Comparison of ENCODE assay signal across 41 mouse cellular contexts in genomic region chr4:34889812-34890185, GRCm38 (mm10). TPM values are rescaled to one million over a fixed set of nuclear protein-coding genes. Genes with fewer than 3 reads are reported as not detected.
DNase-seq lines count a peak whose midpoint lies in the region; ATAC-seq and TF ChIP-seq lines count a peak whose summit lies in the region.
"Had no signal": no experiment of that assay in that cellular context is flagged by ENCODE, and none has a peak within 500 bp of the region (broad histone marks: within the 10 kb centered on the region; RNA-seq: fewer than 3 reads in every experiment).

No protein-coding gene starts in this region.

- no peak for TF ChIP-seq RAD21 in MEL (IDR thresholded peaks at IDR 0.05; ENCODE audit: low read depth, low read length)

- H3K4me3 ChIP-seq in liver, embryonic 14.5 days (ENCODE audit: insufficient read depth in 1 of 2, low read depth in 2 of 2, low read length in 2 of 2), result no peak overlapping the region
- H3K4me3 ChIP-seq in liver, embryonic 11.5 days (ENCODE audit: low read depth, low read length), result no peak overlapping the region
- H3K4me3 ChIP-seq in MEL (ENCODE audit: control insufficient read depth in 1 of 2, insufficient read depth in 1 of 2, low read depth in 2 of 2, low read length in 2 of 2), result peak overlapping the region in 1 of 2 experiments; percentile 32; a peak in 2 of 4 replicates
- H3K4me3 ChIP-seq in liver, embryonic 15.5 days (replicated peaks), result no peak overlapping the region
- H3K4me3 ChIP-seq in kidney, adult 2 months (ENCODE audit: insufficient read depth, low read depth, low read length), result no peak overlapping the region
- H3K4me3 ChIP-seq: embryonic facial prominence, embryonic 13.5 days; gastrocnemius, adult 2 months; hindbrain, embryonic 12.5 days; layer of hippocampus, adult 2 months; limb, embryonic 10.5 days; limb, embryonic 15.5 days; lung, embryonic 15.5 days; midbrain, embryonic 10.5 days; midbrain, embryonic 15.5 days had no signal

- no peak overlapping the region for H3K9ac ChIP-seq in liver, embryonic 14.5 days (replicated peaks)
- no peak overlapping the region for H3K9ac ChIP-seq in liver, embryonic 11.5 days (ENCODE audit: low read depth, low read length)
- H3K9ac ChIP-seq in MEL (ENCODE audit: control insufficient read depth, low read depth, low read length, poor library complexity, severe bottlenecking), result no peak overlapping the region
- no peak overlapping the region for H3K9ac ChIP-seq in liver, embryonic 15.5 days
- H3K9ac ChIP-seq: embryonic facial prominence, embryonic 13.5 days; hindbrain, embryonic 12.5 days; limb, embryonic 15.5 days; lung, embryonic 15.5 days; midbrain, embryonic 15.5 days had no signal

- no peak overlapping the region for H3K27ac ChIP-seq in liver, embryonic 14.5 days
- H3K27ac ChIP-seq in liver, embryonic 11.5 days (ENCODE audit: low read depth, low read length), result no peak overlapping the region
- H3K27ac ChIP-seq in MEL (ENCODE audit: control insufficient read depth, low read depth, low read length), result no peak overlapping the region
- no peak overlapping the region for H3K27ac ChIP-seq in liver, embryonic 15.5 days (replicated peaks)
- H3K27ac ChIP-seq in kidney, adult 2 months (ENCODE audit: insufficient read depth, low read depth, low read length), result no peak overlapping the region
- H3K27ac ChIP-seq: embryonic facial prominence, embryonic 13.5 days; gastrocnemius, adult 2 months; hindbrain, embryonic 12.5 days; hindbrain, postnatal 0 days; layer of hippocampus, adult 2 months; limb, embryonic 10.5 days; limb, embryonic 15.5 days; lung, embryonic 15.5 days; midbrain, embryonic 10.5 days; midbrain, embryonic 15.5 days had no signal

- TF ChIP-seq CTCF in liver, embryonic 14.5 days (IDR thresholded peaks at IDR 0.05; ENCODE audit: low read depth), result no peak
- TF ChIP-seq CTCF in MEL (IDR thresholded peaks at IDR 0.05 in 2 of 3, conservative IDR thresholded peaks at IDR 0.05 in 1 of 3; ENCODE audit: control insufficient read depth in 1 of 3, insufficient read depth in 1 of 3, low read depth in 2 of 3, low read length in 3 of 3, poor library complexity in 1 of 3, severe bottlenecking in 1 of 3), result no peak
- TF ChIP-seq CTCF in kidney, adult 2 months (conservative IDR thresholded peaks at IDR 0.05; ENCODE audit: insufficient read depth, insufficient read length, low read depth, low read length), result no peak

- no peak for ATAC-seq in liver, embryonic 14.5 days (ENCODE audit: insufficient read depth)
- ATAC-seq in liver, embryonic 11.5 days (replicated peaks; ENCODE audit: low FRiP score), result no peak
- no peak for ATAC-seq in liver, embryonic 15.5 days (ENCODE audit: insufficient read depth)
- ATAC-seq in erythroid progenitor cell, adult 5-6 weeks (replicated peaks; ENCODE audit: low FRiP score, poor library complexity, severe bottlenecking), result no peak
- ATAC-seq: forebrain, embryonic 16.5 days; hindbrain, postnatal 0 days; midbrain, embryonic 15.5 days had no signal

- peaks cover 6 to 16% of the 10 kb centered on the region in 2 experiments for H3K4me1 ChIP-seq in liver, embryonic 14.5 days (replicated peaks; ENCODE audit: control insufficient read depth in 2 of 2, insufficient read depth in 2 of 2, low read length in 1 of 2)
- H3K4me1 ChIP-seq in liver, embryonic 11.5 days (replicated peaks; ENCODE audit: control insufficient read depth, insufficient read depth, low read length), result peaks cover 17% of the 10 kb centered on the region
- H3K4me1 ChIP-seq in MEL (ENCODE audit: control insufficient read depth in 1 of 2, insufficient read depth in 2 of 2, low read length in 2 of 2), result peaks cover 10 to 18% of the 10 kb centered on the region in 2 experiments
- H3K4me1 ChIP-seq in liver, embryonic 15.5 days (replicated peaks), result peaks cover 30% of the 10 kb centered on the region
- no peaks in the 10 kb centered on the region for H3K4me1 ChIP-seq in kidney, adult 2 months (ENCODE audit: control insufficient read depth, insufficient read depth, low read length)

- TF ChIP-seq POLR2A in MEL (IDR thresholded peaks at IDR 0.05; ENCODE audit: control insufficient read depth in 1 of 2, insufficient read depth in 1 of 2, low read depth in 1 of 2, low read length in 2 of 2, poor library complexity in 1 of 2), result no peak
- TF ChIP-seq POLR2A in kidney, adult 2 months (IDR thresholded peaks at IDR 0.05; ENCODE audit: low read depth, low read length), result no peak

- H3K9me3 ChIP-seq in liver, embryonic 14.5 days (ENCODE audit: control insufficient read depth, low read length), result no peaks in the 10 kb centered on the region
- H3K9me3 ChIP-seq in liver, embryonic 11.5 days (ENCODE audit: control insufficient read depth, low read length), result no peaks in the 10 kb centered on the region
- H3K9me3 ChIP-seq in MEL (replicated peaks; ENCODE audit: insufficient read depth, low read length), result no peaks in the 10 kb centered on the region
- H3K9me3 ChIP-seq in liver, embryonic 15.5 days (replicated peaks), result no peaks in the 10 kb centered on the region
- H3K9me3 ChIP-seq: embryonic facial prominence, embryonic 13.5 days; hindbrain, embryonic 12.5 days; limb, embryonic 10.5 days; limb, embryonic 15.5 days; lung, embryonic 15.5 days; midbrain, embryonic 10.5 days; midbrain, embryonic 15.5 days had no signal

- TF ChIP-seq EP300 in liver, embryonic 14.5 days (IDR thresholded peaks at IDR 0.05; ENCODE audit: low read depth), result no peak
- TF ChIP-seq EP300 in MEL (IDR thresholded peaks at IDR 0.05; ENCODE audit: low read depth in 1 of 2, low read length in 2 of 2), result no peak

- no peaks in the 10 kb centered on the region for H3K36me3 ChIP-seq in liver, embryonic 14.5 days (replicated peaks; ENCODE audit: control insufficient read depth, insufficient read depth, low read depth)
- no peaks in the 10 kb centered on the region for H3K36me3 ChIP-seq in liver, embryonic 11.5 days (ENCODE audit: control insufficient read depth, insufficient read depth, low read length)
- peaks cover 0 to 21% of the 10 kb centered on the region in 2 experiments; a peak in 2 of 4 replicates for H3K36me3 ChIP-seq in MEL (ENCODE audit: control insufficient read depth in 1 of 2, insufficient read depth in 2 of 2, low read length in 2 of 2)
- no peaks in the 10 kb centered on the region for H3K36me3 ChIP-seq in liver, embryonic 15.5 days (replicated peaks)
- no peaks in the 10 kb centered on the region for H3K36me3 ChIP-seq in kidney, adult 2 months (ENCODE audit: control insufficient read depth, insufficient read depth, low read length)
- H3K36me3 ChIP-seq: embryonic facial prominence, embryonic 13.5 days; hindbrain, embryonic 12.5 days; limb, embryonic 10.5 days; limb, embryonic 15.5 days; lung, embryonic 15.5 days; midbrain, embryonic 10.5 days; midbrain, embryonic 15.5 days had no signal

- peaks cover 2% of the 10 kb centered on the region; the same call in 1 of the 2 replicates for H3K27me3 ChIP-seq in liver, embryonic 14.5 days (ENCODE audit: control insufficient read depth, insufficient read depth, low read length)
- H3K27me3 ChIP-seq in liver, embryonic 11.5 days (replicated peaks; ENCODE audit: control insufficient read depth, insufficient read depth, low read length), result peaks cover 11% of the 10 kb centered on the region
- H3K27me3 ChIP-seq in MEL (ENCODE audit: control insufficient read depth in 1 of 2, insufficient read depth in 2 of 2, low read length in 2 of 2), result no peaks in the 10 kb centered on the region; a peak in 1 of 4 replicates
- H3K27me3 ChIP-seq in liver, embryonic 15.5 days, result peaks cover 26% of the 10 kb centered on the region
- peaks cover 2% of the 10 kb centered on the region; the same call in 1 of the 2 replicates for H3K27me3 ChIP-seq in kidney, adult 2 months (replicated peaks; ENCODE audit: control insufficient read depth, insufficient read depth, low read length)

- H3K4me2 ChIP-seq in liver, embryonic 14.5 days (ENCODE audit: low read depth), result peak overlapping the region; percentile 36
- H3K4me2 ChIP-seq in liver, embryonic 11.5 days, result no peak overlapping the region; the same call in 1 of the 2 replicates
- peak overlapping the region; percentile 13; the same call in 1 of the 2 replicates for H3K4me2 ChIP-seq in liver, embryonic 15.5 days
- H3K4me2 ChIP-seq: embryonic facial prominence, embryonic 13.5 days; hindbrain, embryonic 12.5 days; limb, embryonic 15.5 days; lung, embryonic 15.5 days; midbrain, embryonic 15.5 days had no signal

- 13% methylated on average over 2 of the region's 2 CpGs for WGBS in liver, embryonic 14.5 days (ENCODE audit: insufficient replicate concordance)
- WGBS in liver, embryonic 11.5 days, result 16% methylated on average over 2 of the region's 2 CpGs
- 24% methylated on average over 2 of the region's 2 CpGs for WGBS in liver, embryonic 15.5 days (ENCODE audit: insufficient replicate concordance)
- WGBS in kidney, adult 2 months, result 60% methylated on average over 2 of the region's 2 CpGs

- DNase-seq in liver, embryonic 14.5 days (ENCODE audit: low read depth in 3 of 3, low spot score in 3 of 3), result no peak
- no peak for DNase-seq in liver, embryonic 11.5 days (ENCODE audit: low spot score)
- DNase-seq in MEL (ENCODE audit: low read depth, low spot score), result peak; percentile 74
- DNase-seq in Muller cell, postnatal 12 days (ENCODE audit: inconsistent ontology term), result peak; percentile 20
- DNase-seq in gastrocnemius, postnatal 4 days (ENCODE audit: low spot score in 2 of 2), result no peak
- no peak for DNase-seq in kidney, adult 2 months
- DNase-seq: adrenal gland, postnatal 36 days; B cell, adult 2 months; cerebellum, adult 18-20 months; cerebellum, postnatal 10 days; gastrocnemius, adult 2 months; gastrocnemius, postnatal 36 days; heart, postnatal 36 days; kidney, adult 18-20 months; kidney, postnatal 36 days; right cerebral cortex, postnatal 4 days had no signal

- H3K79me2 ChIP-seq in MEL (ENCODE audit: control insufficient read depth, insufficient read depth, low read length, poor library complexity), result peaks cover 8% of the 10 kb centered on the region; the same call in 1 of the 2 replicates

RNA-seq across cellular contexts. Expression of gene Cga, which starts 3.8 kb away (rescaled TPM):
- not detected in 2 replicates for polyA plus RNA-seq in liver, embryonic 14.5 days (2012; rRNA removed)
- polyA plus RNA-seq in liver, embryonic 14.5 days (2014; fragmentation: Nextera tagmentation; extraction: Ambion mirVana), result not detected in 2 replicates
- 0.29 TPM in 1 of 2 replicates, not detected in the other for polyA plus RNA-seq in liver, embryonic 11.5 days (2014; fragmentation: Nextera tagmentation; extraction: Ambion mirVana)
- not detected in 2 replicates for total RNA-seq in MEL (2012; rRNA removed)
- not detected for polyA plus RNA-seq in MEL (2012; ENCODE audit: insufficient read depth in 1 of 2, insufficient read length in 2 of 2, low read depth in 1 of 2, low replicate concordance in 2 of 2, missing spikeins in 1 of 2)
- polyA plus RNA-seq in liver, embryonic 15.5 days (2015; fragmentation: Nextera tagmentation; extraction: Ambion mirVana), result 0.23 and 0.26 TPM in 2 replicates
- not detected for total RNA-seq in gastrocnemius, postnatal 4 days (2021)
- not detected in 2 replicates for total RNA-seq in erythroid progenitor cell, adult 5-6 weeks (2015; ENCODE audit: low replicate concordance)
- not detected in 2 replicates for total RNA-seq in erythroid progenitor cell, adult 5-6 weeks (2017; ENCODE audit: low replicate concordance)
- polyA plus RNA-seq in kidney, adult 2 months (2012; rRNA removed), result not detected in 2 replicates
- total RNA-seq: adrenal gland, adult 18-20 months; adrenal gland, postnatal 36 days; common myeloid progenitor, adult 5-6 weeks; gastrocnemius, adult 2 months; gastrocnemius, postnatal 36 days; heart, postnatal 36 days; hindbrain, postnatal 0 days; layer of hippocampus, adult 2 months; layer of hippocampus, postnatal 25 days; megakaryocyte progenitor cell, adult 5-6 weeks; neutrophil, adult 5-6 weeks had no signal
- polyA plus RNA-seq: brain, embryonic 14.5 days; forebrain, embryonic 11.5 days; forebrain, embryonic 16.5 days; heart, embryonic 16.5 days; hindbrain, postnatal 0 days; kidney, embryonic 16.5 days; limb, embryonic 10.5 days; limb, embryonic 15.5 days; lung, embryonic 15.5 days; midbrain, embryonic 15.5 days; neural tube, embryonic 11.5 days; spleen, adult 2 months; testis, adult 2 months; urinary bladder, adult 2 months had no signal

RNA-seq across cellular contexts. Expression of gene Zfp292, which starts 7.0 kb away (rescaled TPM):
- polyA plus RNA-seq in liver, embryonic 14.5 days (2012; rRNA removed), result 1.7 and 2.5 TPM in 2 replicates
- polyA plus RNA-seq in liver, embryonic 14.5 days (2014; fragmentation: Nextera tagmentation; extraction: Ambion mirVana), result 4.7 and 4.9 TPM in 2 replicates
- 16.2 and 16.8 TPM in 2 replicates for polyA plus RNA-seq in liver, embryonic 11.5 days (2014; fragmentation: Nextera tagmentation; extraction: Ambion mirVana)
- total RNA-seq in MEL (2012; rRNA removed), result 9.8 and 14.3 TPM in 2 replicates
- 10 to 100 TPM; 16.8 to 19.4 TPM for polyA plus RNA-seq in MEL (2012; ENCODE audit: insufficient read depth in 1 of 2, insufficient read length in 2 of 2, low read depth in 1 of 2, low replicate concordance in 2 of 2, missing spikeins in 1 of 2)
- 3.8 and 4.3 TPM in 2 replicates for polyA plus RNA-seq in liver, embryonic 15.5 days (2015; fragmentation: Nextera tagmentation; extraction: Ambion mirVana)
- 10 to 100 TPM; 19.1 to 19.5 TPM for total RNA-seq in gastrocnemius, postnatal 4 days (2021)
- total RNA-seq in erythroid progenitor cell, adult 5-6 weeks (2015; ENCODE audit: low replicate concordance), result 17.3 and 20.5 TPM in 2 replicates
- 22.9 and 23.9 TPM in 2 replicates for total RNA-seq in erythroid progenitor cell, adult 5-6 weeks (2017; ENCODE audit: low replicate concordance)
- 1.5 and 1.9 TPM in 2 replicates for polyA plus RNA-seq in kidney, adult 2 months (2012; rRNA removed)

Comparison
In these comparisons a context has a peak if more than half of its experiments do, and no peak if none do; other contexts are left out.
1. DNase-seq: peak in MEL (single experiment) and Muller cell, postnatal 12 days (single experiment); none in liver, embryonic 14.5 days (0 of 3), liver, embryonic 11.5 days (single experiment), gastrocnemius, postnatal 4 days (0 of 2) and kidney, adult 2 months (single experiment).